Mouse (Mus musculus) liver, embryonic 16.5 days (tissue): Measurements from ENCODE around the gene Pgbd5. TPM values are rescaled to one million over a fixed set of nuclear protein-coding genes. Genes with fewer than 3 reads are reported as not detected.

ENCODE experiments used
- ATAC-seq: fragments of 200-750 bp; cut with Nextera tagmentation; 2 replicates; pipeline ENCODE4 v1.8.0; 2017; ENCODE audit warnings: low read depth, mild to moderate bottlenecking, moderate number of reproducible peaks, moderate library complexity
- H3K27ac ChIP-seq: fragments of 300-500 bp; sonication (generic); 2 replicates; pipeline ENCODE4 v1.5.1; 2014; ENCODE audit warnings: mild to moderate bottlenecking, low read length
- H3K27me3 ChIP-seq: fragments of 300-500 bp; sonication (generic); 2 replicates; pipeline ENCODE4 v1.6.1; 2014; ENCODE audit warnings: low read depth, low read length, mixed read lengths; ENCODE audit not compliant: control insufficient read depth, insufficient read depth
- H3K36me3 ChIP-seq: fragments of 300-500 bp; sonication (generic); 2 replicates; pipeline ENCODE4 v1.6.1; 2014; ENCODE audit warnings: mild to moderate bottlenecking; ENCODE audit not compliant: control insufficient read depth, insufficient read depth
- H3K4me1 ChIP-seq: fragments of 300-500 bp; sonication (generic); 2 replicates; pipeline ENCODE4 v1.6.1; 2014; ENCODE audit warnings: low read depth, low read length, mixed read lengths; ENCODE audit not compliant: control insufficient read depth
- H3K4me2 ChIP-seq: fragments of 300-500 bp; sonication (generic); 2 replicates; pipeline ENCODE4 v1.6.1; 2014; ENCODE audit warnings: low read depth, low read length, mixed read lengths
- H3K4me3 ChIP-seq: fragments of 300-500 bp; sonication (generic); 2 replicates; pipeline ENCODE4 v1.5.1; 2014; ENCODE audit warnings: low read depth, mild to moderate bottlenecking, low read length
- H3K9ac ChIP-seq: fragments of 300-500 bp; sonication (generic); 2 replicates; pipeline ENCODE4 v1.6.1; 2014; ENCODE audit warnings: low read depth, low read length
- H3K9me3 ChIP-seq: fragments of 300-500 bp; sonication (generic); replicated peaks from 2 replicates; pipeline ENCODE4 v1.6.1; 2016; ENCODE audit warnings: low read length; ENCODE audit not compliant: control insufficient read depth
- WGBS: fragments of 180-500 bp; shearing (Covaris S2); extraction: QIAGEN DNeasy Blood & Tissue Kit; methylation state at CpG from one replicate; pipeline ENCODE4 v1.1.7; 2014; ENCODE audit not compliant: insufficient replicate concordance; 5-methylcytosine and 5-hydroxymethylcytosine counted together
- polyA plus RNA-seq: library from polyadenylated mRNA; unstranded; fragments of >200 nt; fragmentation: Nextera tagmentation; extraction: Ambion mirVana; gene quantifications from 2 replicates; pipeline ENCODE4 v1.2.1, GENCODE M21; 2015

Pgbd5 gene
- polyA plus RNA-seq, 1 experiment from 2014 or later: 0.11 TPM

GRCm38 (mm10) chr8:124398843-124399402 lies 40.5 kb downstream of the Pgbd5 start:
- H3K4me2 ChIP-seq: no peak overlapping the region
- no peaks in the 10 kb centered on the region for H3K27me3 ChIP-seq
- H3K9ac ChIP-seq: no peak overlapping the region
- no peak overlapping the region for H3K4me3 ChIP-seq
- H3K36me3 ChIP-seq: no peaks in the 10 kb centered on the region
- no peaks in the 10 kb centered on the region for H3K9me3 ChIP-seq
- H3K27ac ChIP-seq: no peak overlapping the region
- H3K4me1 ChIP-seq: no peaks in the 10 kb centered on the region
- WGBS: 23% methylated on average over 12 of the region's 12 CpGs
- ATAC-seq: no peak

- Histone ChIP-seq H3K4me2 (no peak overlapping the region), H3K9ac (no peak overlapping the region), H3K4me3 (no peak overlapping the region), H3K27me3 (no peaks in the 10 kb centered on the region), H3K27ac (no peak overlapping the region), H3K4me1 (no peaks in the 10 kb centered on the region), H3K9me3 (no peaks in the 10 kb centered on the region), H3K36me3 (no peaks in the 10 kb centered on the region)
- 67% methylated on average over 11 of the region's 11 CpGs for WGBS
- no peak for ATAC-seq
Observed at GRCm38 (mm10) chr8:124397321-124398065, 42.0 kb downstream of the Pgbd5 start.

- Histone ChIP-seq H3K9ac (no peak overlapping the region), H3K27ac (no peak overlapping the region), H3K4me1 (no peaks in the 10 kb centered on the region), H3K4me3 (no peak overlapping the region), H3K9me3 (no peaks in the 10 kb centered on the region), H3K36me3 (no peaks in the 10 kb centered on the region), H3K4me2 (no peak overlapping the region), H3K27me3 (no peaks in the 10 kb centered on the region)
- WGBS: 65% methylated on average over 2 of the region's 2 CpGs
- ATAC-seq: no peak
Observed at GRCm38 (mm10) chr8:124396531-124396930, 42.9 kb downstream of the Pgbd5 start.

GRCm38 (mm10) chr8:124395392-124395791 lies 44.1 kb downstream of the Pgbd5 start:
- WGBS: 60% methylated on average over 7 of the region's 7 CpGs
- Histone ChIP-seq H3K4me2 (no peak overlapping the region), H3K4me1 (no peaks in the 10 kb centered on the region), H3K27me3 (no peaks in the 10 kb centered on the region), H3K27ac (no peak overlapping the region), H3K9me3 (no peaks in the 10 kb centered on the region), H3K36me3 (no peaks in the 10 kb centered on the region), H3K9ac (no peak overlapping the region), H3K4me3 (no peak overlapping the region)
- no peak for ATAC-seq

- H3K4me1 ChIP-seq: no peaks in the 10 kb centered on the region
- no peak overlapping the region for H3K27ac ChIP-seq
Observed at GRCm38 (mm10) chr8:124394951-124395350, 44.5 kb downstream of the Pgbd5 start.

GRCm38 (mm10) chr8:124393927-124394326 lies 45.5 kb downstream of the Pgbd5 start:
- H3K9me3 ChIP-seq: no peaks in the 10 kb centered on the region
- H3K9ac ChIP-seq: no peak overlapping the region
- H3K27ac ChIP-seq: no peak overlapping the region
- no peaks in the 10 kb centered on the region for H3K36me3 ChIP-seq
- H3K4me2 ChIP-seq: no peak overlapping the region
- no peak overlapping the region for H3K4me3 ChIP-seq
- no peaks in the 10 kb centered on the region for H3K27me3 ChIP-seq
- WGBS: 66% methylated on average over 4 of the region's 4 CpGs
- ATAC-seq: no peak
- no peaks in the 10 kb centered on the region for H3K4me1 ChIP-seq

More at GRCm38 (mm10) chr8:124394951-124395350, 44.5 kb downstream of the Pgbd5 start:
- Histone ChIP-seq H3K4me3 (no peak overlapping the region), H3K9me3 (no peaks in the 10 kb centered on the region), H3K9ac (no peak overlapping the region), H3K36me3 (no peaks in the 10 kb centered on the region), H3K4me2 (no peak overlapping the region), H3K27me3 (no peaks in the 10 kb centered on the region)
- ATAC-seq: no peak
- WGBS: 78% methylated on average over 7 of the region's 7 CpGs

GRCm38 (mm10) chr8:124393013-124393412 lies 46.4 kb downstream of the Pgbd5 start:
- Histone ChIP-seq H3K27me3 (no peaks in the 10 kb centered on the region), H3K4me1 (no peaks in the 10 kb centered on the region), H3K9me3 (no peaks in the 10 kb centered on the region), H3K36me3 (no peaks in the 10 kb centered on the region), H3K27ac (no peak overlapping the region), H3K4me3 (no peak overlapping the region), H3K4me2 (no peak overlapping the region), H3K9ac (no peak overlapping the region)
- no peak for ATAC-seq
- 63% methylated on average over 5 of the region's 5 CpGs for WGBS

- WGBS: 56% methylated on average over 10 of the region's 10 CpGs
- no peaks in the 10 kb centered on the region for H3K9me3 ChIP-seq
- H3K27me3 ChIP-seq: no peaks in the 10 kb centered on the region
- H3K36me3 ChIP-seq: no peaks in the 10 kb centered on the region
- ATAC-seq: no peak
- no peak overlapping the region for H3K4me3 ChIP-seq
- no peaks in the 10 kb centered on the region for H3K4me1 ChIP-seq
- H3K4me2 ChIP-seq: no peak overlapping the region
- H3K9ac ChIP-seq: no peak overlapping the region
- H3K27ac ChIP-seq: no peak overlapping the region
Observed at GRCm38 (mm10) chr8:124392271-124393012, 47.0 kb downstream of the Pgbd5 start.

- H3K4me2 ChIP-seq: no peak overlapping the region
- no peaks in the 10 kb centered on the region for H3K9me3 ChIP-seq
- no peak overlapping the region for H3K9ac ChIP-seq
- no peak for ATAC-seq
- no peaks in the 10 kb centered on the region for H3K36me3 ChIP-seq
- H3K4me1 ChIP-seq: no peaks in the 10 kb centered on the region
- no peak overlapping the region for H3K4me3 ChIP-seq
- WGBS: 69% methylated on average over 7 of the region's 7 CpGs
- H3K27ac ChIP-seq: no peak overlapping the region
- H3K27me3 ChIP-seq: no peaks in the 10 kb centered on the region
Observed at GRCm38 (mm10) chr8:124391191-124391590, 48.3 kb downstream of the Pgbd5 start.
